Mouse (Mus musculus): ENCODE data around the gene Ciz1. TPM values are rescaled to one million over a fixed set of nuclear protein-coding genes. Genes with fewer than 3 reads are reported as not detected.

Ciz1 gene
- polyA plus RNA-seq, 1 experiment from 2014 or later = 41.1 TPM

DNA sequence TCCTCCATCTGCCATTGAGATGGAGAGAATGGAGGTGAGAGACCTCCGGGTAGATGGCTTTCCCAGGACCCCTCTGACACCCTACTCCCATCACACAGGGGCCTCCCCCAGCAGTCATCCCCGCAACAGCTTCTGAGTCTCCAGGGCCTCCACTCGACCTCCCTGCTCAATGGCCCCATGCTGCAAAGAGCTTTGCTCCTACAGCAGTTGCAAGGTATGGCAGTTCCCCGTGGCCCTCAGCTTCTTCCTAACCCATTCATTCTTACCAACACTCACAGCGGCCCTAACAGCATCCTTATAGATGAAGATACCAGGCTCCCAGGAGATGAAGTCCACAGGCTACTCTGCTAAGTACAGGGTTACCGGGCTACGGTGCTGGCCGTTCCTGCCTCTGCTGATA lies 12.0 kb downstream of the Ciz1 start:
- no peak overlapping the region; the same call in 1 of the 2 replicates for H3K4me3 ChIP-seq (ENCODE audit: low read depth, low read length)
- no peak for DNase-seq (ENCODE audit: low spot score)
- WGBS = 82% methylated on average over 8 of the region's 8 CpGs
- H3K36me3 ChIP-seq (replicated peaks; ENCODE audit: control insufficient read depth, insufficient read depth, low read depth, low read length) = no peaks in the 10 kb centered on the region; the same call in 1 of the 2 replicates
- H3K4me1 ChIP-seq (ENCODE audit: control insufficient read depth, insufficient read depth, low read length) = peaks cover 3% of the 10 kb centered on the region
- no peaks in the 10 kb centered on the region for H3K27me3 ChIP-seq (ENCODE audit: control insufficient read depth, insufficient read depth, low read length)
- ATAC-seq (replicated peaks; ENCODE audit: insufficient number of reproducible peaks, low FRiP score, low TSS enrichment, low read depth) = no peak
- no peaks in the 10 kb centered on the region for H3K9me3 ChIP-seq (replicated peaks; ENCODE audit: control insufficient read depth, low read length)
- peak overlapping the region; percentile 75 for H3K4me2 ChIP-seq (ENCODE audit: low read depth, low read length)
- H3K9ac ChIP-seq (replicated peaks; ENCODE audit: low read length) = no peak overlapping the region; the same call in 1 of the 2 replicates
- no peak overlapping the region for H3K27ac ChIP-seq (replicated peaks; ENCODE audit: low read depth, low read length)

GRCm38 (mm10) chr2:32367315-32367714 lies 15.2 kb downstream of the Ciz1 start:
- peaks cover 5% of the 10 kb centered on the region; the same call in 1 of the 2 replicates for H3K36me3 ChIP-seq (replicated peaks; ENCODE audit: control insufficient read depth, insufficient read depth, low read depth, low read length)
- 97% methylated on average over 5 of the region's 5 CpGs for WGBS

GRCm38 (mm10) chr2:32374191-32374590 lies 22.1 kb downstream of the Ciz1 start:
- H3K9ac ChIP-seq (replicated peaks; ENCODE audit: low read length) = no peak overlapping the region
- H3K4me1 ChIP-seq (ENCODE audit: control insufficient read depth, insufficient read depth, low read length) = no peaks in the 10 kb centered on the region
- no peak for ATAC-seq (replicated peaks; ENCODE audit: insufficient number of reproducible peaks, low FRiP score, low TSS enrichment, low read depth)
- no peak overlapping the region for H3K4me3 ChIP-seq (ENCODE audit: low read depth, low read length)
- H3K9me3 ChIP-seq (replicated peaks; ENCODE audit: control insufficient read depth, low read length) = no peaks in the 10 kb centered on the region
- H3K36me3 ChIP-seq (replicated peaks; ENCODE audit: control insufficient read depth, insufficient read depth, low read depth, low read length) = peaks cover 21% of the 10 kb centered on the region
- no peak overlapping the region for H3K4me2 ChIP-seq (ENCODE audit: low read depth, low read length)
- DNase-seq (ENCODE audit: low spot score) = no peak
- WGBS = 83% methylated on average over 10 of the region's 10 CpGs
- no peaks in the 10 kb centered on the region for H3K27me3 ChIP-seq (ENCODE audit: control insufficient read depth, insufficient read depth, low read length)
- H3K27ac ChIP-seq (replicated peaks; ENCODE audit: low read depth, low read length) = no peak overlapping the region

More at GRCm38 (mm10) chr2:32367315-32367714, 15.2 kb downstream of the Ciz1 start:
- H3K9me3 ChIP-seq (replicated peaks; ENCODE audit: control insufficient read depth, low read length) = no peaks in the 10 kb centered on the region
- no peak overlapping the region for H3K4me3 ChIP-seq (ENCODE audit: low read depth, low read length)
- H3K4me1 ChIP-seq (ENCODE audit: control insufficient read depth, insufficient read depth, low read length) = peaks cover 3% of the 10 kb centered on the region
- H3K27me3 ChIP-seq (ENCODE audit: control insufficient read depth, insufficient read depth, low read length) = no peaks in the 10 kb centered on the region
- no peak overlapping the region for H3K9ac ChIP-seq (replicated peaks; ENCODE audit: low read length)
- no peak overlapping the region for H3K4me2 ChIP-seq (ENCODE audit: low read depth, low read length)
- ATAC-seq (replicated peaks; ENCODE audit: insufficient number of reproducible peaks, low FRiP score, low TSS enrichment, low read depth) = no peak
- no peak overlapping the region for H3K27ac ChIP-seq (replicated peaks; ENCODE audit: low read depth, low read length)
- DNase-seq (ENCODE audit: low spot score) = no peak

GRCm38 (mm10) chr2:32375317-32375940 lies 23.3 kb downstream of the Ciz1 start:
- H3K36me3 ChIP-seq (replicated peaks; ENCODE audit: control insufficient read depth, insufficient read depth, low read depth, low read length) = peaks cover 21% of the 10 kb centered on the region
- H3K4me1 ChIP-seq (ENCODE audit: control insufficient read depth, insufficient read depth, low read length) = no peaks in the 10 kb centered on the region
- 89% methylated on average over 13 of the region's 13 CpGs for WGBS
- H3K9ac ChIP-seq (replicated peaks; ENCODE audit: low read length) = no peak overlapping the region
- no peaks in the 10 kb centered on the region for H3K27me3 ChIP-seq (ENCODE audit: control insufficient read depth, insufficient read depth, low read length)
- no peak overlapping the region for H3K4me3 ChIP-seq (ENCODE audit: low read depth, low read length)
- H3K4me2 ChIP-seq (ENCODE audit: low read depth, low read length) = no peak overlapping the region
- ATAC-seq (replicated peaks; ENCODE audit: insufficient number of reproducible peaks, low FRiP score, low TSS enrichment, low read depth) = no peak
- no peak overlapping the region for H3K27ac ChIP-seq (replicated peaks; ENCODE audit: low read depth, low read length)
- DNase-seq (ENCODE audit: low spot score) = no peak
- no peaks in the 10 kb centered on the region for H3K9me3 ChIP-seq (replicated peaks; ENCODE audit: control insufficient read depth, low read length)

- H3K9me3 ChIP-seq (replicated peaks; ENCODE audit: control insufficient read depth, low read length) = no peaks in the 10 kb centered on the region
- no peaks in the 10 kb centered on the region for H3K27me3 ChIP-seq (ENCODE audit: control insufficient read depth, insufficient read depth, low read length)
- peaks cover 4% of the 10 kb centered on the region for H3K4me1 ChIP-seq (ENCODE audit: control insufficient read depth, insufficient read depth, low read length)
- WGBS = 90% methylated on average over 10 of the region's 10 CpGs
- no peak for ATAC-seq (replicated peaks; ENCODE audit: insufficient number of reproducible peaks, low FRiP score, low TSS enrichment, low read depth)
- H3K9ac ChIP-seq (replicated peaks; ENCODE audit: low read length) = no peak overlapping the region
- DNase-seq (ENCODE audit: low spot score) = no peak
- H3K4me3 ChIP-seq (ENCODE audit: low read depth, low read length) = no peak overlapping the region
- peaks cover 15% of the 10 kb centered on the region for H3K36me3 ChIP-seq (replicated peaks; ENCODE audit: control insufficient read depth, insufficient read depth, low read depth, low read length)
- H3K4me2 ChIP-seq (ENCODE audit: low read depth, low read length) = no peak overlapping the region
- H3K27ac ChIP-seq (replicated peaks; ENCODE audit: low read depth, low read length) = no peak overlapping the region
Measured at GRCm38 (mm10) chr2:32376963-32377362, 24.8 kb downstream of the Ciz1 start.

GRCm38 (mm10) chr2:32380001-32380500 lies 27.9 kb downstream of the Ciz1 start:
- WGBS = 91% methylated on average over 7 of the region's 7 CpGs
- DNase-seq (ENCODE audit: low spot score) (no peak), ATAC-seq (replicated peaks; ENCODE audit: insufficient number of reproducible peaks, low FRiP score, low TSS enrichment, low read depth) (no peak)
- Histone ChIP-seq H3K4me3 (ENCODE audit: low read depth, low read length) (no peak overlapping the region), H3K27me3 (ENCODE audit: control insufficient read depth, insufficient read depth, low read length) (no peaks in the 10 kb centered on the region), H3K27ac (replicated peaks; ENCODE audit: low read depth, low read length) (no peak overlapping the region), H3K4me2 (ENCODE audit: low read depth, low read length) (no peak overlapping the region), H3K4me1 (ENCODE audit: control insufficient read depth, insufficient read depth, low read length) (peaks cover 4% of the 10 kb centered on the region), H3K9me3 (replicated peaks; ENCODE audit: control insufficient read depth, low read length) (no peaks in the 10 kb centered on the region), H3K36me3 (replicated peaks; ENCODE audit: control insufficient read depth, insufficient read depth, low read depth, low read length) (peaks cover 10% of the 10 kb centered on the region), H3K9ac (replicated peaks; ENCODE audit: low read length) (no peak overlapping the region)

- 1% methylated on average over 27 of the region's 27 CpGs for WGBS
- Histone ChIP-seq H3K27ac (replicated peaks; ENCODE audit: low read depth, low read length) (no peak overlapping the region), H3K4me1 (ENCODE audit: control insufficient read depth, insufficient read depth, low read length) (peaks cover 4% of the 10 kb centered on the region), H3K4me3 (ENCODE audit: low read depth, low read length) (peak overlapping the region; percentile 62), H3K9ac (replicated peaks; ENCODE audit: low read length) (peak overlapping the region; percentile 59), H3K27me3 (ENCODE audit: control insufficient read depth, insufficient read depth, low read length) (no peaks in the 10 kb centered on the region), H3K36me3 (replicated peaks; ENCODE audit: control insufficient read depth, insufficient read depth, low read depth, low read length) (peaks cover 7% of the 10 kb centered on the region), H3K9me3 (replicated peaks; ENCODE audit: control insufficient read depth, low read length) (no peaks in the 10 kb centered on the region), H3K4me2 (ENCODE audit: low read depth, low read length) (peak overlapping the region; percentile 97)
- ATAC-seq (replicated peaks; ENCODE audit: insufficient number of reproducible peaks, low FRiP score, low TSS enrichment, low read depth) (peak; percentile 32; the same call in 1 of the 2 replicates), DNase-seq (ENCODE audit: low spot score) (peak; percentile 28)
Measured at GRCm38 (mm10) chr2:32381141-32381774, 29.1 kb downstream of the Ciz1 start.

DNA sequence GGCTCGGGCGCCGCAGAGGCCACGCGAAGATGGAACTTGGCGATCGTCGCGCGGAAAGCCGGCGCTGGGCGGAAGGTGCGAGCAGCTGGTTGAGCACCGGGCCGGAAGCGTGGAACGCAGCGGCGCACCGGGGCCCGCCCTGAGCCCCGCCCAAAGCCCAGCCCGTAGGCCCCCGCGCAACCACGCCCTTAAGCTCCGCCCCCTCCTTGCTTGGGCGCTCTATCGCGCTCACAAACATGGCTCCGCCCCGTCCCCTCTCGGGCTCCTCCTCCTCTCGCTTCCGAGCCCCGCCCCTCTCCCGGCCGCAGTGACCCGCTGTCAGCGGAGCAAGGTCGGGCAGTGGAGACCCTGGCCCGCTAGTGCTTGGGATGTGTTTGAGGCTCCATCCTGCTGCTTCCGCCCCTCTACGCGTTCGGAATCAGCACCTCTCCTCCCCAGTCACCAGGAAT lies 29.7 kb downstream of the Ciz1 start, which contains the start of gene 1110008P14Rik:
1110008P14Rik (minus strand) TSS at position 164 of the 449 bp plus-strand sequence.
- H3K9me3 ChIP-seq (replicated peaks; ENCODE audit: control insufficient read depth, low read length) = no peaks in the 10 kb centered on the region
- H3K27me3 ChIP-seq (ENCODE audit: control insufficient read depth, insufficient read depth, low read length) = no peaks in the 10 kb centered on the region
- 0% methylated on average over 39 of the region's 47 CpGs for WGBS
- DNase-seq (ENCODE audit: low spot score) = peak; percentile 96
- peak within 1 kb of the TSS; percentile 62 for H3K4me3 ChIP-seq (ENCODE audit: low read depth, low read length)
- no peak within 1 kb of the TSS for H3K27ac ChIP-seq (replicated peaks; ENCODE audit: low read depth, low read length)
- H3K4me2 ChIP-seq (ENCODE audit: low read depth, low read length) = peak within 1 kb of the TSS; percentile 97
- peaks cover 4% of the 10 kb centered on the region for H3K4me1 ChIP-seq (ENCODE audit: control insufficient read depth, insufficient read depth, low read length)
- H3K9ac ChIP-seq (replicated peaks; ENCODE audit: low read length) = peak within 1 kb of the TSS; percentile 59
- ATAC-seq (replicated peaks; ENCODE audit: insufficient number of reproducible peaks, low FRiP score, low TSS enrichment, low read depth) = peak; percentile 72
- H3K36me3 ChIP-seq (replicated peaks; ENCODE audit: control insufficient read depth, insufficient read depth, low read depth, low read length) = peaks cover 4% of the 10 kb centered on the region

Measured in embryonic facial prominence, embryonic 11.5 days (tissue).